In genomic region chr7:111373380-111374173, GRCm38 (mm10) we compare ENCODE assay signal across 11 mouse cellular contexts.
"Had no signal": no experiment of that assay in that cellular context is flagged by ENCODE, and none has a peak within 500 bp of the region (broad histone marks: within the 10 kb centered on the region; RNA-seq: fewer than 3 reads in every experiment).

No protein-coding gene starts in this region.

- H3K4me3 ChIP-seq: intestine, embryonic 15.5 days; left cerebral cortex, adult 2 months; limb, embryonic 15.5 days; midbrain, embryonic 13.5 days; neural tube, embryonic 12.5 days had no signal

- DNase-seq: kidney, adult 8-10 months; kidney, postnatal 4 days; lung, adult 18-20 months; right cerebral cortex, postnatal 14 days; thymus, postnatal 36 days had no signal

- H3K4me1 ChIP-seq: intestine, embryonic 15.5 days had no signal

- H3K27ac ChIP-seq: intestine, embryonic 15.5 days; left cerebral cortex, adult 2 months; limb, embryonic 15.5 days; liver, embryonic 14.5 days; midbrain, embryonic 13.5 days; neural tube, embryonic 12.5 days had no signal

- H3K4me2 ChIP-seq: intestine, embryonic 15.5 days; limb, embryonic 15.5 days; midbrain, embryonic 13.5 days; neural tube, embryonic 12.5 days had no signal

- ATAC-seq: intestine, embryonic 15.5 days; midbrain, embryonic 13.5 days had no signal

- H3K36me3 ChIP-seq: intestine, embryonic 15.5 days; limb, embryonic 15.5 days; midbrain, embryonic 13.5 days; neural tube, embryonic 12.5 days had no signal

- H3K9ac ChIP-seq: intestine, embryonic 15.5 days; limb, embryonic 15.5 days; liver, embryonic 14.5 days; midbrain, embryonic 13.5 days; neural tube, embryonic 12.5 days had no signal

- H3K27me3 ChIP-seq: intestine, embryonic 15.5 days; limb, embryonic 15.5 days; midbrain, embryonic 13.5 days; neural tube, embryonic 12.5 days had no signal

- H3K9me3 ChIP-seq: intestine, embryonic 15.5 days; limb, embryonic 15.5 days; midbrain, embryonic 13.5 days; neural tube, embryonic 12.5 days had no signal
